Mouse (Mus musculus) MEL (cell line): ENCODE measurements around the gene Rpain. TPM values are rescaled to one million over a fixed set of nuclear protein-coding genes. Genes with fewer than 3 reads are reported as not detected.

Experiments used
- DNase-seq: peaks from one replicate; pipeline ENCODE4 v3.0.0; 2011; ENCODE audit warnings: low read depth, low spot score
- H3K27ac ChIP-seq: 2 replicates; pipeline ENCODE4 v1.5.1; 2012; ENCODE audit warnings: low read depth, mild to moderate bottlenecking, control low read depth, low read length, moderate library complexity; ENCODE audit not compliant: control insufficient read depth
- H3K27me3 ChIP-seq, 2 experiments: fragments of 150-350 bp in 1 of 2; sonication (generic) in 1 of 2; 2 replicates each; pipeline ENCODE4 v1.6.1; 2012; ENCODE audit warnings: low read length in 2 of 2, mild to moderate bottlenecking in 2 of 2, improper control_type of control experiment in 1 of 2, moderate library complexity in 1 of 2; ENCODE audit not compliant: insufficient read depth in 2 of 2, control insufficient read depth in 1 of 2
- H3K36me3 ChIP-seq, 2 experiments: 2 replicates each; pipeline ENCODE4 v1.6.1; 2012 to 2014; ENCODE audit warnings: low read length in 2 of 2, improper control_type of control experiment in 1 of 2, inconsistent platforms in 1 of 2, mild to moderate bottlenecking in 1 of 2; ENCODE audit not compliant: insufficient read depth in 2 of 2, control insufficient read depth in 1 of 2
- H3K4me1 ChIP-seq, 2 experiments: fragments of 150-350 bp in 1 of 2; sonication (generic) in 1 of 2; 2 replicates each; pipeline ENCODE4 v1.6.1; 2012; ENCODE audit warnings: low read length in 2 of 2, improper control_type of control experiment in 1 of 2, mild to moderate bottlenecking in 1 of 2; ENCODE audit not compliant: insufficient read depth in 2 of 2, control insufficient read depth in 1 of 2
- H3K4me3 ChIP-seq, 2 experiments: fragments of 150-350 bp in 1 of 2; sonication (generic) in 1 of 2; 2 replicates each; pipeline ENCODE4 v1.5.1; 2012; ENCODE audit warnings: low read depth in 2 of 2, low read length in 2 of 2, mild to moderate bottlenecking in 2 of 2, moderate library complexity in 2 of 2, control low read depth in 1 of 2, improper control_type of control experiment in 1 of 2; ENCODE audit not compliant: control insufficient read depth in 1 of 2, insufficient read depth in 1 of 2
- H3K79me2 ChIP-seq: 2 replicates; pipeline ENCODE4 v1.6.1; 2012; ENCODE audit warnings: mild to moderate bottlenecking, low read length, moderate library complexity; ENCODE audit not compliant: control insufficient read depth, poor library complexity, insufficient read depth
- H3K9ac ChIP-seq: 2 replicates; pipeline ENCODE4 v1.6.1; 2012; ENCODE audit warnings: low read depth, mild to moderate bottlenecking, control low read depth, low read length, moderate library complexity; ENCODE audit not compliant: control insufficient read depth, poor library complexity, severe bottlenecking
- H3K9me3 ChIP-seq: fragments of 150-350 bp; sonication (generic); replicated peaks from 2 replicates; pipeline ENCODE4 v1.6.1; 2012; ENCODE audit warnings: mild to moderate bottlenecking, low read length, improper control_type of control experiment, moderate library complexity; ENCODE audit not compliant: insufficient read depth
- BHLHE40 ChIP-seq: IDR thresholded peaks from 2 replicates; pipeline ENCODE4 v1.6.1; 2012; ENCODE audit warnings: low read depth, mild to moderate bottlenecking, inconsistent platforms, low read length, improper control_type of control experiment, borderline replicate concordance
- CHD1 ChIP-seq: IDR thresholded peaks from 2 replicates; pipeline ENCODE4 v1.6.1; 2012; ENCODE audit warnings: low read depth, mild to moderate bottlenecking, inconsistent platforms, low read length, improper control_type of control experiment
- CHD2 ChIP-seq: IDR thresholded peaks from 2 replicates; pipeline ENCODE4 v1.6.1; 2011; ENCODE audit warnings: low read length, improper control_type of control experiment
- CTCF ChIP-seq, 3 experiments: IDR thresholded peaks in 2 of 3; conservative IDR thresholded peaks in 1 of 3; 2 replicates each; pipeline ENCODE4 v1.5.1; 2011 to 2012; ENCODE audit warnings: low read length in 3 of 3, low read depth in 2 of 3, mild to moderate bottlenecking in 2 of 3, improper control_type of control experiment in 1 of 3, inconsistent platforms in 1 of 3, mixed read lengths in 1 of 3, moderate library complexity in 1 of 3; ENCODE audit not compliant: control insufficient read depth in 1 of 3, insufficient read depth in 1 of 3, poor library complexity in 1 of 3, severe bottlenecking in 1 of 3
- E2F4 ChIP-seq: IDR thresholded peaks from 2 replicates; pipeline ENCODE4 v1.6.1; 2011; ENCODE audit warnings: low read depth, low read length, improper control_type of control experiment, borderline replicate concordance
- ETS1 ChIP-seq: IDR thresholded peaks from 2 replicates; pipeline ENCODE4 v1.6.1; 2012; ENCODE audit warnings: low read depth, mild to moderate bottlenecking, inconsistent platforms, low read length, improper control_type of control experiment, moderate library complexity
- GABPA ChIP-seq: IDR thresholded peaks from 2 replicates; pipeline ENCODE4 v1.6.1; 2012; ENCODE audit warnings: low read depth, mild to moderate bottlenecking, inconsistent platforms, low read length, improper control_type of control experiment, moderate library complexity
- GATA1 ChIP-seq: IDR thresholded peaks from 2 replicates; pipeline ENCODE4 v1.6.1; 2011; ENCODE audit warnings: low read depth, low read length, improper control_type of control experiment
- HCFC1 ChIP-seq: IDR thresholded peaks from 2 replicates; pipeline ENCODE4 v1.6.1; 2012; ENCODE audit warnings: low read depth, mild to moderate bottlenecking, inconsistent platforms, low read length, improper control_type of control experiment, moderate library complexity
- JUND ChIP-seq: IDR thresholded peaks from 2 replicates; pipeline ENCODE4 v1.6.1; 2011; ENCODE audit warnings: low read depth, mild to moderate bottlenecking, improper control_type of control experiment, low read length
- KAT2A ChIP-seq: conservative IDR thresholded peaks from 2 replicates; pipeline ENCODE4 v1.6.1; 2012; ENCODE audit warnings: low read depth, low read length, improper control_type of control experiment, inconsistent platforms
- MAX ChIP-seq: IDR thresholded peaks from 2 replicates; pipeline ENCODE4 v1.6.1; 2011; ENCODE audit warnings: low read length, improper control_type of control experiment
- MAZ ChIP-seq: IDR thresholded peaks from 2 replicates; pipeline ENCODE4 v1.6.1; 2012; ENCODE audit warnings: low read depth, mild to moderate bottlenecking, inconsistent platforms, low read length, improper control_type of control experiment
- MEF2A ChIP-seq: IDR thresholded peaks from 2 replicates; pipeline ENCODE4 v1.6.1; 2014; ENCODE audit warnings: low read depth, mild to moderate bottlenecking, inconsistent platforms, low read length, improper control_type of control experiment; ENCODE audit not compliant: poor library complexity, insufficient replicate concordance, severe bottlenecking; ENCODE audit errors: extremely low read depth
- MXI1 ChIP-seq: IDR thresholded peaks from 2 replicates; pipeline ENCODE4 v1.6.1; 2011; ENCODE audit warnings: mild to moderate bottlenecking, low read depth, low read length, improper control_type of control experiment
- MYB ChIP-seq: IDR thresholded peaks from 2 replicates; pipeline ENCODE4 v1.6.1; 2011; ENCODE audit warnings: mild to moderate bottlenecking, low read depth, low read length, improper control_type of control experiment
- MYC ChIP-seq: IDR thresholded peaks from 2 replicates; pipeline ENCODE4 v1.6.1; 2011; ENCODE audit warnings: low read depth, mild to moderate bottlenecking, low read length, improper control_type of control experiment, moderate library complexity
- NELFE ChIP-seq: IDR thresholded peaks from 2 replicates; pipeline ENCODE4 v1.6.1; 2011; ENCODE audit warnings: low read depth, low read length, improper control_type of control experiment
- NRF1 ChIP-seq: IDR thresholded peaks from 2 replicates; pipeline ENCODE4 v1.6.1; 2014; ENCODE audit warnings: low read depth, mild to moderate bottlenecking, inconsistent platforms, low read length, improper control_type of control experiment, moderate library complexity; ENCODE audit not compliant: poor library complexity, insufficient read depth, severe bottlenecking
- POLR2A ChIP-seq, 2 experiments: IDR thresholded peaks; 2 replicates each; pipeline ENCODE4 v1.6.1; 2011 to 2012; ENCODE audit warnings: low read length in 2 of 2, mild to moderate bottlenecking in 2 of 2, control low read depth in 1 of 2, improper control_type of control experiment in 1 of 2, low read depth in 1 of 2, moderate library complexity in 1 of 2; ENCODE audit not compliant: control insufficient read depth in 1 of 2, insufficient read depth in 1 of 2, poor library complexity in 1 of 2
- POLR2AphosphoS2 ChIP-seq: IDR thresholded peaks from 2 replicates; pipeline ENCODE4 v1.6.1; 2011; ENCODE audit warnings: low read length, improper control_type of control experiment
- POLR2AphosphoS5 ChIP-seq: IDR thresholded peaks from 2 replicates; pipeline ENCODE4 v1.6.1; 2012; ENCODE audit warnings: low read depth, borderline replicate concordance, mild to moderate bottlenecking, inconsistent platforms, low read length, moderate library complexity, mixed read lengths
- RAD21 ChIP-seq: IDR thresholded peaks from 2 replicates; pipeline ENCODE4 v1.6.1; 2011; ENCODE audit warnings: mild to moderate bottlenecking, low read depth, low read length, improper control_type of control experiment
- RCOR1 ChIP-seq: IDR thresholded peaks from 2 replicates; pipeline ENCODE4 v1.6.1; 2012; ENCODE audit warnings: low read depth, mild to moderate bottlenecking, inconsistent platforms, low read length, improper control_type of control experiment
- SIN3A ChIP-seq: IDR thresholded peaks from 2 replicates; pipeline ENCODE4 v1.6.1; 2012; ENCODE audit warnings: low read length, improper control_type of control experiment, inconsistent platforms
- SMC3 ChIP-seq: IDR thresholded peaks from 2 replicates; pipeline ENCODE4 v1.6.1; 2011; ENCODE audit warnings: low read depth, low read length, improper control_type of control experiment
- TAL1 ChIP-seq: IDR thresholded peaks from 2 replicates; pipeline ENCODE4 v1.6.1; 2012; ENCODE audit warnings: mild to moderate bottlenecking, inconsistent platforms, low read length, moderate library complexity, mixed read lengths
- TBP ChIP-seq: IDR thresholded peaks from 2 replicates; pipeline ENCODE4 v1.8.0; 2011; ENCODE audit warnings: low read depth, low read length, improper control_type of control experiment
- TCF12 ChIP-seq: IDR thresholded peaks from 2 replicates; pipeline ENCODE4 v1.6.1; 2014; ENCODE audit warnings: low read depth, mild to moderate bottlenecking, inconsistent platforms, low read length, improper control_type of control experiment, moderate library complexity
- UBTF ChIP-seq: IDR thresholded peaks from 2 replicates; pipeline ENCODE4 v1.6.1; 2012; ENCODE audit warnings: low read depth, mild to moderate bottlenecking, inconsistent platforms, low read length, improper control_type of control experiment, moderate library complexity, borderline replicate concordance; ENCODE audit not compliant: insufficient read depth
- USF1 ChIP-seq: IDR thresholded peaks from 2 replicates; pipeline ENCODE4 v1.6.1; 2014; ENCODE audit warnings: low read depth, mild to moderate bottlenecking, inconsistent platforms, low read length, improper control_type of control experiment, moderate library complexity
- USF2 ChIP-seq, 2 experiments: IDR thresholded peaks; 2 replicates each; pipeline ENCODE4 v1.6.1; 2011 to 2012; ENCODE audit warnings: improper control_type of control experiment in 2 of 2, low read length in 2 of 2, borderline replicate concordance in 1 of 2, inconsistent platforms in 1 of 2, low read depth in 1 of 2, mild to moderate bottlenecking in 1 of 2; ENCODE audit not compliant: insufficient read depth in 1 of 2
- ZC3H11A ChIP-seq: IDR thresholded peaks from 2 replicates; pipeline ENCODE4 v1.6.1; 2012; ENCODE audit warnings: low read depth, mild to moderate bottlenecking, inconsistent platforms, low read length, improper control_type of control experiment
- ZMIZ1 ChIP-seq: IDR thresholded peaks from 2 replicates; pipeline ENCODE4 v1.6.1; 2012; ENCODE audit warnings: low read depth, mild to moderate bottlenecking, inconsistent platforms, low read length, improper control_type of control experiment, moderate library complexity
- ZNF384 ChIP-seq: IDR thresholded peaks from 2 replicates; pipeline ENCODE4 v1.6.1; 2012; ENCODE audit warnings: low read depth, mild to moderate bottlenecking, inconsistent platforms, low read length, improper control_type of control experiment
- polyA plus RNA-seq, 2 experiments: library from polyadenylated mRNA; stranded (reverse) in 1 of 2; unstranded in 1 of 2; fragments of >175 nt in 1 of 2; fragments of >200 nt in 1 of 2; gene quantifications; 2 replicates each; pipeline versions ENCODE4 v1.2.1 to v1.2.4; 2012; ENCODE audit warnings: low replicate concordance in 2 of 2, low read depth in 1 of 2; ENCODE audit not compliant: insufficient read length in 2 of 2, insufficient read depth in 1 of 2, missing spikeins in 1 of 2
- total RNA-seq: library from RNA; depleted of rRNA; stranded (reverse); fragments of 300-350 nt; gene quantifications from 2 replicates; pipeline ENCODE4 v1.2.3, GENCODE M21; 2012; rRNA removed

Gene Rpain
- total RNA-seq (55.8 and 60.8 TPM in 2 replicates), polyA plus RNA-seq (10 to 100 TPM in 1 of 2 experiments, not detected in 1; 93.5 TPM)

DNA sequence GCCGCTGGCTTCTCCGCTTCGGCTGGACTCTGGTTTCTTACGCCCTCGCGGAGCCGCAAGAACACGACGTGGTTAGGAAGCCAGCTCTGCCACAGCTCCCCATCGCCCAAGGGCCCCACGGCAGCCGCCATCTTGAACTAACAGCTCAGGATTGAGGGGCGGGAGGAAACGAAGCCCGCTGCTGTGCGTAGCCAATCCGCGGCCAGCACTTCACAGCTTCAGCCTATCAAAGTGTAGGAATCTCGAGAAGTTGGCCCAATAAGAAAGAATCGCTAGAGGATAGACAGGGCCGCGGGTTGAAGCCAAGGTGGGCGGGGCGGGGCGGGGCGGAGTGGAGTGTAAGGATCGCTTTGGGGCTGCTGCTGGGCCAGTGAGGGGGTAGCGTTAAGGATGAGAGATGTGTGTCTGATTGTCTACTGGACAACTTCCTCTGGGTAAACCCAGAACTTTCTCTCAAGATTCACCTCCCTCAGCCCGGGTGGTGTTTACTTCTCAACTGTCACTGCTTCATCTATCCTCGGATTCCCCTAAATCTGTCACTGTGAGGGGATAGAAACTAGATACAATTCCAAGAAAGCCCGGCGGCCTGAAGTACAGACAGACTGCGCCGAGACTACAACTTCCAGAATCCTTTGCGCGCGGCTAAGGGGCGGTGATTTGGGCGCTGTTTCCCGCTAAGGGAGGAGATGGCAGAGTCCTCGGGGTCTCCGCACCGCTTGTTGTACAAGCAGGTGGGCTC is at the start of gene Rpain, which contains the start of gene Nup88:
TSS of gene Rpain (plus strand) at position 393 of the 739 bp plus-strand sequence.
TSS of gene Nup88 (minus strand) at position 153 of the 739 bp plus-strand sequence.
- Histone ChIP-seq H3K4me1 (peaks cover 4 to 10% of the 10 kb centered on the region in 2 experiments; a peak in 3 of 4 replicates), H3K27me3 (no peaks in the 10 kb centered on the region), H3K36me3 (peaks cover 13 to 14% of the 10 kb centered on the region in 2 experiments)
- no peak for TF ChIP-seq RAD21
- no peak for TF ChIP-seq MYC
- no peak for TF ChIP-seq CTCF (IDR thresholded peaks at IDR 0.05 in 2 of 3, conservative IDR thresholded peaks at IDR 0.05 in 1 of 3; ENCODE audit: control insufficient read depth in 1 of 3, insufficient read depth in 1 of 3, low read depth in 2 of 3, low read length in 3 of 3, poor library complexity in 1 of 3, severe bottlenecking in 1 of 3)
- TF ChIP-seq TAL1 = no peak
- peak; percentile 76 for TF ChIP-seq GATA1
- TF ChIP-seq MAZ = peak; percentile 49; the same call in 1 of the 2 replicates
- no peak for TF ChIP-seq GABPA
- TF ChIP-seq NELFE = peak; percentile 96
- peak; percentile 78 for TF ChIP-seq TCF12
- TF ChIP-seq NRF1 = 0 out of 2 replicates have a peak, but pooled peaks have one; percentile 29
- no peak for TF ChIP-seq MEF2A
- peak; percentile 11; the same call in 1 of the 2 replicates for TF ChIP-seq E2F4
- TF ChIP-seq ZNF384 = no peak
- TF ChIP-seq KAT2A = peak; percentile 72; the same call in 1 of the 2 replicates
- no peak for TF ChIP-seq JUND
- TF ChIP-seq MXI1 = peak; percentile 40; the same call in 1 of the 2 replicates
- peak; percentile 91 to 93 for TF ChIP-seq POLR2A (IDR thresholded peaks at IDR 0.05; ENCODE audit: control insufficient read depth in 1 of 2, insufficient read depth in 1 of 2, low read depth in 1 of 2, low read length in 2 of 2, poor library complexity in 1 of 2)
- peak; percentile 91 for TF ChIP-seq TBP
- no peak for TF ChIP-seq UBTF
- no peak for TF ChIP-seq ZC3H11A
- TF ChIP-seq SMC3 = no peak
- peak; percentile 91 for TF ChIP-seq HCFC1
- peak; percentile 96 for TF ChIP-seq ZMIZ1
- 0 out of 2 replicates have a peak, but pooled peaks have one; percentile 2 for TF ChIP-seq MYB
- TF ChIP-seq BHLHE40 = no peak; the same call in 1 of the 2 replicates
- no peak for TF ChIP-seq SIN3A
- peak; percentile 37; the same call in 1 of the 2 replicates for TF ChIP-seq MAX
- TF ChIP-seq USF1 = no peak
- no peak for TF ChIP-seq RCOR1
- TF ChIP-seq POLR2AphosphoS2 = peak; percentile 89
- TF ChIP-seq POLR2AphosphoS5 = no peak; the same call in 1 of the 2 replicates
- peak; percentile 74 for TF ChIP-seq CHD2
- 0 out of 2 replicates have a peak, but pooled peaks have one; percentile 42 for TF ChIP-seq CHD1
- no peak for TF ChIP-seq USF2 (IDR thresholded peaks at IDR 0.05; ENCODE audit: borderline replicate concordance in 1 of 2, insufficient read depth in 1 of 2, low read depth in 1 of 2, low read length in 2 of 2)
- peak; percentile 3; the same call in 1 of the 2 replicates for TF ChIP-seq ETS1

More for the DNA sequence above, at the start of gene Rpain, which contains the start of gene Nup88:
- Histone ChIP-seq H3K27ac (peak within 1 kb of the TSS; percentile 92), H3K79me2 (peaks cover 21% of the 10 kb centered on the region), H3K9me3 (no peaks in the 10 kb centered on the region), H3K4me3 (peak within 1 kb of the TSS; percentile 81 to 91), H3K9ac (peak within 1 kb of the TSS; percentile 87)
- DNase-seq = peak; percentile 100
